Mouse (Mus musculus) neural tube, embryonic 12.5 days (tissue): ENCODE measurements at regions not wholly inside any gene's neighbourhood (a gene's known extent, or its start where the extent isn't known, plus 50 kb on each side); places are given as distances from the start of the nearest gene placed in this dataset.

Experiments used
- ATAC-seq: fragments of 200-750 bp; cut with Nextera tagmentation; 2 replicates; pipeline ENCODE4 v1.8.0; 2017; ENCODE audit warnings: low read depth, mild to moderate bottlenecking, moderate TSS enrichment, moderate library complexity; ENCODE audit not compliant: low FRiP score
- H3K27ac ChIP-seq: fragments of 300-500 bp; sonication (generic); 2 replicates; pipeline ENCODE4 v1.5.1; 2016
- H3K27me3 ChIP-seq: fragments of 300-500 bp; sonication (generic); replicated peaks from 2 replicates; pipeline ENCODE4 v1.6.1; 2016; ENCODE audit warnings: mild to moderate bottlenecking
- H3K36me3 ChIP-seq: fragments of 300-500 bp; sonication (generic); 2 replicates; pipeline ENCODE4 v1.6.1; 2016; ENCODE audit warnings: mild to moderate bottlenecking
- H3K4me1 ChIP-seq: fragments of 300-500 bp; sonication (generic); 2 replicates; pipeline ENCODE4 v1.6.1; 2016
- H3K4me2 ChIP-seq: fragments of 300-500 bp; sonication (generic); replicated peaks from 2 replicates; pipeline ENCODE4 v1.6.1; 2016; ENCODE audit warnings: mild to moderate bottlenecking
- H3K4me3 ChIP-seq: fragments of 300-500 bp; sonication (generic); 2 replicates; pipeline ENCODE4 v1.5.1; 2016
- H3K9ac ChIP-seq: fragments of 300-500 bp; sonication (generic); 2 replicates; pipeline ENCODE4 v1.6.1; 2016; ENCODE audit warnings: mild to moderate bottlenecking
- H3K9me3 ChIP-seq: fragments of 300-500 bp; sonication (generic); 2 replicates; pipeline ENCODE4 v1.6.1; 2016; ENCODE audit warnings: mild to moderate bottlenecking
- WGBS: fragments of 180-500 bp; shearing (Covaris S2); methylation state at CpG from one replicate; pipeline ENCODE4 v1.1.7; 2016; 5-methylcytosine and 5-hydroxymethylcytosine counted together

GRCm38 (mm10) chr6:14298167-14298566 lies 426.8 kb upstream of the 2610001J05Rik start:
- H3K4me1 ChIP-seq = no peaks in the 10 kb centered on the region
- H3K27me3 ChIP-seq = no peaks in the 10 kb centered on the region
- H3K4me2 ChIP-seq = no peak overlapping the region
- no peak overlapping the region for H3K4me3 ChIP-seq
- H3K36me3 ChIP-seq = no peaks in the 10 kb centered on the region
- H3K27ac ChIP-seq = no peak overlapping the region
- ATAC-seq = no peak
- H3K9me3 ChIP-seq = no peaks in the 10 kb centered on the region
- no peak overlapping the region for H3K9ac ChIP-seq

GRCm38 (mm10) chr6:14297428-14297827 lies 426.1 kb upstream of the 2610001J05Rik start:
- no peaks in the 10 kb centered on the region for H3K9me3 ChIP-seq
- H3K27ac ChIP-seq = no peak overlapping the region
- no peaks in the 10 kb centered on the region for H3K4me1 ChIP-seq
- no peak for ATAC-seq
- H3K27me3 ChIP-seq = no peaks in the 10 kb centered on the region
- no peak overlapping the region for H3K4me3 ChIP-seq
- H3K9ac ChIP-seq = no peak overlapping the region
- no peaks in the 10 kb centered on the region for H3K36me3 ChIP-seq
- H3K4me2 ChIP-seq = no peak overlapping the region

DNA sequence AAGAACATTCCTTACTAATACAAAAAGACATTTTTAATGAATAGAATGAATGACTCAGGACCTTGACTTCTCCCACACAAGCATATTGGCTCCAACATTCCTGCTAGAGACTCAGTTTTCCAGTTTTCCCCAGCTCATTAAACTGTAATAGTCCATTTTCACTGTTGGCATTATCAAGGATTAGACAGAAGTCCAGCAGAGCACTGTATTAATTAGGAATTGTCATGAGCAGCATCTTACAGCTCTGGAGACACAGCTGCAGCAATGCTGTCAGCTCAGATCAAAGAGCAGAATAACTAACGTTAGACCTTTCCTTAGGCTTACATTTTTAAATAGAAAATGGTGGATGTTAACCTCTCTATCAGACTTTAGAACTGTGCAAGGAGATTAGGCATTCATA lies 419.5 kb upstream of the 2610001J05Rik start:
- H3K9me3 ChIP-seq = no peaks in the 10 kb centered on the region
- no peaks in the 10 kb centered on the region for H3K27me3 ChIP-seq
- no peak overlapping the region for H3K4me2 ChIP-seq
- no peak overlapping the region for H3K9ac ChIP-seq
- ATAC-seq = no peak
- no peak overlapping the region for H3K4me3 ChIP-seq
- no peaks in the 10 kb centered on the region for H3K36me3 ChIP-seq
- H3K27ac ChIP-seq = no peak overlapping the region
- WGBS = 73% methylated on average over 1 of the region's 1 CpGs
- no peaks in the 10 kb centered on the region for H3K4me1 ChIP-seq

DNA sequence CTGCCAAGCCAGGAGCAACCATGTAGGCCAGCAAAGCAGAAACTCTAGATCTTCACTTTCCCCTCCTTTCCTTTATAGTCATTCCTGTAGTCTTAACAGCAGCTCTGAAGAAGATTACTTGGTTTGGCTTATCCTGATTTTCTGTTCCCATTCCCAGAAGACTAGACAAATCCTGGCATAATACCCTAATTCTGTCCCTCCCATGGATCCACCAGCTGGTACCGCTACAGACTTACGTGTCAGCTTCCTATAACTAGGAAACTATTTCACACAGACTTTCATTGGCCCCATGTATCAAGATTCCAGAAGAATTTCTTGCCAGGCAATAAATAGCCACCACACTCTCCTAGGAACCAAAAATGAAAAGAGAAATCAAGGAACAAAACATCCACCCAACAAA lies 410.2 kb upstream of the 2610001J05Rik start:
- Histone ChIP-seq H3K4me1 (no peaks in the 10 kb centered on the region), H3K36me3 (no peaks in the 10 kb centered on the region), H3K4me3 (no peak overlapping the region), H3K9me3 (no peaks in the 10 kb centered on the region), H3K4me2 (no peak overlapping the region), H3K27ac (no peak overlapping the region), H3K9ac (no peak overlapping the region), H3K27me3 (no peaks in the 10 kb centered on the region)
- WGBS = 93% methylated on average over 2 of the region's 2 CpGs
- no peak for ATAC-seq

GRCm38 (mm10) chr6:14261941-14262340 lies 390.6 kb upstream of the 2610001J05Rik start:
- Histone ChIP-seq H3K9me3 (no peaks in the 10 kb centered on the region), H3K27ac (no peak overlapping the region), H3K36me3 (no peaks in the 10 kb centered on the region), H3K4me1 (no peaks in the 10 kb centered on the region), H3K4me2 (no peak overlapping the region), H3K9ac (no peak overlapping the region), H3K27me3 (no peaks in the 10 kb centered on the region), H3K4me3 (no peak overlapping the region)
- 90% methylated on average over 1 of the region's 1 CpGs for WGBS
- no peak for ATAC-seq

- no peak overlapping the region for H3K4me2 ChIP-seq
- H3K9me3 ChIP-seq = no peaks in the 10 kb centered on the region
- H3K27me3 ChIP-seq = no peaks in the 10 kb centered on the region
- no peaks in the 10 kb centered on the region for H3K4me1 ChIP-seq
- no peak for ATAC-seq
- no peak overlapping the region for H3K27ac ChIP-seq
- H3K4me3 ChIP-seq = no peak overlapping the region
- no peak overlapping the region for H3K9ac ChIP-seq
- no peaks in the 10 kb centered on the region for H3K36me3 ChIP-seq
Observed at GRCm38 (mm10) chr6:14240331-14240730, 369.0 kb upstream of the 2610001J05Rik start.

DNA sequence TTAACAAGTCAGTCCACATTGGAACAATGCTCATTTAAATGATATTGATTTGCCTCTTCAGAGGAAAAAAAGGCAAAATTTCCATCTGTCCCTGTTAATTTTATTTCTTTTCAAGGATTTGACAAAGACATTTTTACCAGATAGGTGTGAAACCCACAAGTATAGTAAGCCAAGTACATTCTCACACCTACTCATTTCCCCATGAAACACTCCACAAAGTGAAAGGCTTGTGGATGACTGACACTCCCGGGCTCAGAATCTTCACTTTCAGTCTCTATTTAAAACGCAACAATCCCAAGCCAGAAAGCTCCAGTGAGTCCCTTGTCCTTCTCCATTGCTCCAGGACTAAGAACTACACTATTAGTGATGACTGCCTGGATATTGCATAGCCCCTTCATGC lies 367.8 kb upstream of the 2610001J05Rik start:
- Histone ChIP-seq H3K27ac (no peak overlapping the region), H3K4me2 (no peak overlapping the region), H3K27me3 (no peaks in the 10 kb centered on the region), H3K9ac (no peak overlapping the region), H3K9me3 (no peaks in the 10 kb centered on the region), H3K36me3 (no peaks in the 10 kb centered on the region), H3K4me1 (no peaks in the 10 kb centered on the region), H3K4me3 (no peak overlapping the region)
- no peak for ATAC-seq
- 75% methylated on average over 2 of the region's 2 CpGs for WGBS

GRCm38 (mm10) chr6:14230823-14231222 lies 359.5 kb upstream of the 2610001J05Rik start:
- WGBS = 94% methylated on average over 2 of the region's 2 CpGs
- Histone ChIP-seq H3K4me1 (no peaks in the 10 kb centered on the region), H3K4me2 (no peak overlapping the region)

DNA sequence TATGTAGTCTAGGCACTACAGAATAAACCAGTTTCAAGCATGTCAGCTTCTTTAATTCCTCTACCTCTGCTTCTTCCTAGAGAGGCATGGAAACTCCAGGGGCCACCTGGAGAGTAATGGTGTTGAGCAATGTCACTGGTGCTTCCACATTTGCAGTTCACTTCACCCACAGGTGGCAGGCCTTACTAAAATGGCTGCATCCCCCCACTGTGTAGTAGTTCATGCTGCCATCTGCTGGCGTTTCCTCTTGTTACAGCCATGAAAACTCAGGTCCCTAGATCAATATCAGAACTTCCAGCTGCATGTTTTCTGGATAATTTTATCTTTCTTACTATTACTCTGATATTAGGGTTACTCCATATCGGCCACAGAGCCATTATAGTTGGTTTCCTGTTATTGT lies 336.2 kb upstream of the 2610001J05Rik start:
- peak; percentile 70 for ATAC-seq
- no peak overlapping the region for H3K9ac ChIP-seq
- no peak overlapping the region for H3K4me2 ChIP-seq
- no peaks in the 10 kb centered on the region for H3K36me3 ChIP-seq
- no peaks in the 10 kb centered on the region for H3K4me1 ChIP-seq
- no peaks in the 10 kb centered on the region for H3K9me3 ChIP-seq
- no peak overlapping the region for H3K27ac ChIP-seq
- 20% methylated on average over 2 of the region's 2 CpGs for WGBS
- no peaks in the 10 kb centered on the region for H3K27me3 ChIP-seq
- H3K4me3 ChIP-seq = no peak overlapping the region

More at GRCm38 (mm10) chr6:14230823-14231222, 359.5 kb upstream of the 2610001J05Rik start:
- H3K36me3 ChIP-seq = no peaks in the 10 kb centered on the region
- H3K9ac ChIP-seq = no peak overlapping the region
- H3K9me3 ChIP-seq = no peaks in the 10 kb centered on the region
- no peaks in the 10 kb centered on the region for H3K27me3 ChIP-seq
- H3K4me3 ChIP-seq = no peak overlapping the region
- ATAC-seq = no peak
- no peak overlapping the region for H3K27ac ChIP-seq

DNA sequence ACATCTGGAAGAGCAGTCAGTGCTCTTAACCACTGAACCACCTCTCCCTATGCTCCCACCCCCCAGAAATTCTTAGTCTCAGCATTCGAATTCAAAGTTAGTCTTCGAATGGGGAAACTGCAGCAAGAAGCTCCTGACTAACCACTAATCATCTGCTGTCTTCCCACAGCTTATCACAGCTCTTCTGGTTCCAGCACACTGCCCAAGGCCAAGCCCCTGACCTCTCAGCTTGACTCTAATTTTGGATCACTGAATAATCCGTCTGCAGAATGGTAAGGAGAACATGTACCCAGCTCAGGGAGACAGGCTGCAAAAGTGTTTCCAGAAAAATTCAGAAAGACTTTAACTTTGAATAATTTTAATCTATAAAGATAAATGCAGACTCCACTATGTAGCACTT lies 325.8 kb upstream of the 2610001J05Rik start:
- 82% methylated on average over 3 of the region's 3 CpGs for WGBS

DNA sequence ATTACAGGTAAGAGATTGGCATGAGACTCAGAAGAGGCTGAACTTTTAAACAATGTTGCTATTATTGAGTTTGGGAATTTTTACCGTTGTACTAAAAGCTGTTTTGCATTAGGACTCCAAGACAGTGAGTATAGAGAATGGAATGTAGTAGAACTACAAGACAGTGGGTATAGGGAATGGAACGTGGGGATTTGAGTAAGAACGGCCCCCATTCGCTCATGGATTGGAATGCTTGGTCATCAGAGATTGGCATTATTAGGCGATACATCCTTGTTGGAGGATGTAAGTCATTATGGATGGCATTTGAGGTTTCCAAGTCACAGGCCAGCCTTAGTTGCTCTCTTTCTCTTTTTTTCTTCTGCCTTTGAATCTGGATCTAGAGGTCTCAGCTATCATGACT lies 324.0 kb upstream of the 2610001J05Rik start:
- H3K9me3 ChIP-seq = no peaks in the 10 kb centered on the region
- ATAC-seq = no peak
- 89% methylated on average over 5 of the region's 5 CpGs for WGBS
- no peaks in the 10 kb centered on the region for H3K36me3 ChIP-seq
- H3K27ac ChIP-seq = no peak overlapping the region
- H3K4me1 ChIP-seq = no peaks in the 10 kb centered on the region
- no peak overlapping the region for H3K9ac ChIP-seq
- no peak overlapping the region for H3K4me2 ChIP-seq
- no peak overlapping the region for H3K4me3 ChIP-seq
- no peaks in the 10 kb centered on the region for H3K27me3 ChIP-seq

More for the DNA sequence above, 325.8 kb upstream of the 2610001J05Rik start:
- no peak overlapping the region for H3K4me2 ChIP-seq
- no peaks in the 10 kb centered on the region for H3K9me3 ChIP-seq
- no peak overlapping the region for H3K4me3 ChIP-seq
- no peaks in the 10 kb centered on the region for H3K27me3 ChIP-seq
- no peak overlapping the region for H3K9ac ChIP-seq
- no peak overlapping the region for H3K27ac ChIP-seq
- no peaks in the 10 kb centered on the region for H3K36me3 ChIP-seq
- H3K4me1 ChIP-seq = no peaks in the 10 kb centered on the region
- no peak for ATAC-seq

DNA sequence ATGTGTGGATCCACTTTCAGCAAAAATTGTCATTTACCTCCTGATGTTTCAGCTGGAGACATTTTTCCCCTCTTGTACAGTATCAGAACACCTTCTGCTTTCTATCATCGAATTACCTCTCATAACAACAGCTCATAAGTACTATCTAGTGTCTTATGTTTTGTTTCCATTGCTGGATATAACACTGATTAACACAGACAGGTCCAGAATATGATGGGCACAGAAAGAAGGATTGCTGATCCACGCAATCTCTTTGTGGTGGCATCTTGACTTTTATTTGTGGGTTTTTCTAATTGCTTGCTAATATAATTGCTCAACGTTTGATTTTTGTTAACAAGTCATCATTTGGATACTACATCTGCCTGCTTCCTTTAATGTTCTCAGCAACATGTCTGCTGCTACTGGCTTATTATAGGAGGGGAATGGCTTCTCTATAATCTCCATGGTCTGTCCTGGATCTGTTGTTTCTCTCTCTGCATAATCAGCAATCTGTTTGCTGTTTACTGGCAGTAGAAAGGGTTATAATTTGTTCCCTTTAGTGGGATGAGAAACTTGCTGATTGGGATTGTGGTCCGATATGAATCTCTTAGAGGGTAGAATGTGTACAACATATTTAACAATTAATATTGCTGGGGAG lies 320.2 kb upstream of the 2610001J05Rik start:
- Histone ChIP-seq H3K27ac (no peak overlapping the region), H3K4me3 (no peak overlapping the region), H3K4me2 (no peak overlapping the region), H3K9ac (no peak overlapping the region), H3K27me3 (no peaks in the 10 kb centered on the region), H3K9me3 (no peaks in the 10 kb centered on the region), H3K36me3 (no peaks in the 10 kb centered on the region), H3K4me1 (no peaks in the 10 kb centered on the region)
- ATAC-seq = no peak
- WGBS = 89% methylated on average over 4 of the region's 4 CpGs

GRCm38 (mm10) chr6:14185921-14186420 lies 314.7 kb upstream of the 2610001J05Rik start:
- Histone ChIP-seq H3K36me3 (no peaks in the 10 kb centered on the region), H3K4me2 (no peak overlapping the region), H3K4me3 (no peak overlapping the region), H3K9ac (no peak overlapping the region), H3K9me3 (no peaks in the 10 kb centered on the region), H3K27me3 (no peaks in the 10 kb centered on the region), H3K27ac (no peak overlapping the region), H3K4me1 (no peaks in the 10 kb centered on the region)
- 73% methylated on average over 2 of the region's 2 CpGs for WGBS
- ATAC-seq = no peak
